Mouse (Mus musculus) intestine, postnatal 0 days (tissue): ENCODE measurements around the gene Ptprt. TPM values are rescaled to one million over a fixed set of nuclear protein-coding genes. Genes with fewer than 3 reads are reported as not detected.

Experiments
- ATAC-seq: fragments of 200-750 bp; cut with Nextera tagmentation; 2 replicates; pipeline ENCODE4 v1.8.0; 2017; ENCODE audit warnings: mild to moderate bottlenecking, moderate TSS enrichment, moderate library complexity
- H3K27ac ChIP-seq: fragments of 300-500 bp; sonication (generic); 2 replicates; pipeline ENCODE4 v1.5.1; 2014; ENCODE audit warnings: mild to moderate bottlenecking, low read depth, low read length, moderate library complexity
- H3K27me3 ChIP-seq: fragments of 300-500 bp; sonication (generic); replicated peaks from 2 replicates; pipeline ENCODE4 v1.6.1; 2014; ENCODE audit warnings: low read length, mixed read lengths; ENCODE audit not compliant: control insufficient read depth, insufficient read depth
- H3K36me3 ChIP-seq: fragments of 300-500 bp; sonication (generic); 2 replicates; pipeline ENCODE4 v1.6.1; 2014; ENCODE audit warnings: mild to moderate bottlenecking, moderate library complexity; ENCODE audit not compliant: control insufficient read depth, insufficient read depth
- H3K4me1 ChIP-seq: fragments of 300-500 bp; sonication (generic); replicated peaks from 2 replicates; pipeline ENCODE4 v1.6.1; 2014; ENCODE audit warnings: antibody characterized with exemption, low read length, mixed read lengths; ENCODE audit not compliant: control insufficient read depth, insufficient read depth
- H3K4me2 ChIP-seq: fragments of 300-500 bp; sonication (generic); replicated peaks from 2 replicates; pipeline ENCODE4 v1.6.1; 2014; ENCODE audit warnings: low read depth, mild to moderate bottlenecking, moderate library complexity
- H3K4me3 ChIP-seq: fragments of 300-500 bp; sonication (generic); 2 replicates; pipeline ENCODE4 v1.5.1; 2014; ENCODE audit warnings: low read depth, low read length
- H3K9ac ChIP-seq: fragments of 300-500 bp; sonication (generic); 2 replicates; pipeline ENCODE4 v1.6.1; 2014; ENCODE audit warnings: mild to moderate bottlenecking, low read depth, low read length
- H3K9me3 ChIP-seq: fragments of 300-500 bp; sonication (generic); 2 replicates; pipeline ENCODE4 v1.6.1; 2016; ENCODE audit warnings: mixed run types; ENCODE audit not compliant: control insufficient read depth
- CTCF ChIP-seq: sonication (generic); IDR thresholded peaks from 2 replicates; pipeline ENCODE4 v1.5.1; 2016; ENCODE audit warnings: low read depth, mild to moderate bottlenecking, control low read depth, antibody characterized with exemption, moderate library complexity
- WGBS: fragments of 180-500 bp; shearing (Covaris S2); extraction: QIAGEN DNeasy Blood & Tissue Kit; methylation state at CpG from one replicate; pipeline ENCODE4 v1.1.7; 2014; 5-methylcytosine and 5-hydroxymethylcytosine counted together
- polyA plus RNA-seq: library from polyadenylated mRNA; unstranded; fragments of >200 nt; fragmentation: Nextera tagmentation; extraction: Ambion mirVana; gene quantifications from 2 replicates; pipeline ENCODE4 v1.2.1, GENCODE M21; 2015

Ptprt gene
- polyA plus RNA-seq, 1 experiment from 2014 or later = 0.59 TPM

GRCm38 (mm10) chr2:161660827-161661226, 1000.1 kb downstream of the Ptprt start:
- Histone ChIP-seq H3K4me2 (no peak overlapping the region), H3K9me3 (no peaks in the 10 kb centered on the region), H3K4me3 (no peak overlapping the region), H3K9ac (no peak overlapping the region), H3K27me3 (no peaks in the 10 kb centered on the region), H3K27ac (no peak overlapping the region), H3K4me1 (no peaks in the 10 kb centered on the region; the same call in 1 of the 2 replicates), H3K36me3 (no peaks in the 10 kb centered on the region)
- no peak for ATAC-seq
- 29% methylated on average over 4 of the region's 4 CpGs for WGBS
- TF ChIP-seq CTCF = peak; percentile 57

GRCm38 (mm10) chr2:161657046-161657445, 1003.9 kb downstream of the Ptprt start:
- ATAC-seq = no peak
- Histone ChIP-seq H3K9me3 (no peaks in the 10 kb centered on the region), H3K4me2 (no peak overlapping the region), H3K9ac (no peak overlapping the region), H3K27me3 (no peaks in the 10 kb centered on the region), H3K27ac (no peak overlapping the region), H3K36me3 (no peaks in the 10 kb centered on the region), H3K4me3 (no peak overlapping the region), H3K4me1 (no peaks in the 10 kb centered on the region; the same call in 1 of the 2 replicates)
- 51% methylated on average over 4 of the region's 4 CpGs for WGBS
- no peak for TF ChIP-seq CTCF

GRCm38 (mm10) chr2:161656632-161657031, 1004.3 kb downstream of the Ptprt start:
- no peak overlapping the region for H3K9ac ChIP-seq
- no peak for TF ChIP-seq CTCF
- no peaks in the 10 kb centered on the region for H3K36me3 ChIP-seq
- H3K4me2 ChIP-seq = no peak overlapping the region
- H3K9me3 ChIP-seq = no peaks in the 10 kb centered on the region
- H3K4me3 ChIP-seq = no peak overlapping the region
- H3K27me3 ChIP-seq = no peaks in the 10 kb centered on the region
- no peaks in the 10 kb centered on the region; the same call in 1 of the 2 replicates for H3K4me1 ChIP-seq
- H3K27ac ChIP-seq = no peak overlapping the region
- 37% methylated on average over 3 of the region's 3 CpGs for WGBS
- ATAC-seq = peak; percentile 61; the same call in 1 of the 2 replicates

- no peak overlapping the region for H3K9ac ChIP-seq
- no peak overlapping the region for H3K4me2 ChIP-seq
- no peak overlapping the region for H3K4me3 ChIP-seq
- no peaks in the 10 kb centered on the region for H3K9me3 ChIP-seq
- peak; percentile 70 for TF ChIP-seq CTCF
- no peak overlapping the region for H3K27ac ChIP-seq
- no peak for ATAC-seq
- H3K36me3 ChIP-seq = no peaks in the 10 kb centered on the region
- H3K4me1 ChIP-seq = no peaks in the 10 kb centered on the region
- WGBS = 83% methylated on average over 2 of the region's 2 CpGs
- no peaks in the 10 kb centered on the region for H3K27me3 ChIP-seq
Measured at GRCm38 (mm10) chr2:161640805-161641204, 1020.1 kb downstream of the Ptprt start.

- no peak for ATAC-seq
- no peaks in the 10 kb centered on the region for H3K9me3 ChIP-seq
Measured at GRCm38 (mm10) chr2:161634084-161634483, 1026.9 kb downstream of the Ptprt start.

GRCm38 (mm10) chr2:161625896-161626295, 1035.1 kb downstream of the Ptprt start:
- TF ChIP-seq CTCF = no peak
- Histone ChIP-seq H3K27ac (no peak overlapping the region), H3K9me3 (no peaks in the 10 kb centered on the region), H3K9ac (no peak overlapping the region), H3K36me3 (no peaks in the 10 kb centered on the region), H3K4me2 (no peak overlapping the region), H3K4me1 (no peaks in the 10 kb centered on the region), H3K27me3 (no peaks in the 10 kb centered on the region), H3K4me3 (no peak overlapping the region)
- ATAC-seq = no peak
- 100% methylated on average over 1 of the region's 1 CpGs for WGBS

More at GRCm38 (mm10) chr2:161634084-161634483, 1026.9 kb downstream of the Ptprt start:
- Histone ChIP-seq H3K36me3 (no peaks in the 10 kb centered on the region), H3K9ac (no peak overlapping the region), H3K4me2 (no peak overlapping the region), H3K4me1 (no peaks in the 10 kb centered on the region), H3K27ac (no peak overlapping the region), H3K27me3 (no peaks in the 10 kb centered on the region), H3K4me3 (no peak overlapping the region)
- no peak for TF ChIP-seq CTCF
- 97% methylated on average over 2 of the region's 2 CpGs for WGBS

- Histone ChIP-seq H3K9me3 (no peaks in the 10 kb centered on the region), H3K36me3 (no peaks in the 10 kb centered on the region), H3K27ac (no peak overlapping the region), H3K4me2 (no peak overlapping the region), H3K9ac (no peak overlapping the region), H3K27me3 (no peaks in the 10 kb centered on the region), H3K4me1 (peaks cover 5% of the 10 kb centered on the region), H3K4me3 (no peak overlapping the region)
- 67% methylated on average over 4 of the region's 4 CpGs for WGBS
- TF ChIP-seq CTCF = no peak
- ATAC-seq = no peak
Measured at GRCm38 (mm10) chr2:161608401-161608800, 1052.5 kb downstream of the Ptprt start.
